Mouse (Mus musculus) liver (tissue): ENCODE measurements around the gene Scgb2b18.
"Not testable (repeated sequence)": the region's sequence is repeated elsewhere in the genome, so short reads cannot be mapped to it uniquely, and the experiment has no call there.

Source experiments
- DNase-seq: peaks from one replicate; pipeline ENCODE4 v3.0.0-alpha.2; 2020; ENCODE audit warnings: mixed read lengths

Scgb2b18 gene

GRCm38 (mm10) chr7:33173764-33174163 is at the start of gene Scgb2b18:
Gene Scgb2b18 (minus strand): TSS chr7:33173864.
- not testable (repeated sequence) for DNase-seq

GRCm38 (mm10) chr7:33185268-33185667 is 11.6 kb upstream of the Scgb2b18 start, which contains the start of gene Scgb1b18:
Gene Scgb1b18 (plus strand): TSS chr7:33185568.
- DNase-seq, result not testable (repeated sequence)
